Mouse (Mus musculus): Measurements from ENCODE around the gene Ephx1. TPM values are rescaled to one million over a fixed set of nuclear protein-coding genes. Genes with fewer than 3 reads are reported as not detected.
A peak's percentile ranks its signal among the peaks of the same experiment; 100 is the strongest.
"Not testable (repeated sequence)": the region's sequence is repeated elsewhere in the genome, so short reads cannot be mapped to it uniquely, and the experiment has no call there.

The Ephx1 gene
- polyA plus RNA-seq, 1 experiment from 2014 or later: 1.4 TPM

DNA sequence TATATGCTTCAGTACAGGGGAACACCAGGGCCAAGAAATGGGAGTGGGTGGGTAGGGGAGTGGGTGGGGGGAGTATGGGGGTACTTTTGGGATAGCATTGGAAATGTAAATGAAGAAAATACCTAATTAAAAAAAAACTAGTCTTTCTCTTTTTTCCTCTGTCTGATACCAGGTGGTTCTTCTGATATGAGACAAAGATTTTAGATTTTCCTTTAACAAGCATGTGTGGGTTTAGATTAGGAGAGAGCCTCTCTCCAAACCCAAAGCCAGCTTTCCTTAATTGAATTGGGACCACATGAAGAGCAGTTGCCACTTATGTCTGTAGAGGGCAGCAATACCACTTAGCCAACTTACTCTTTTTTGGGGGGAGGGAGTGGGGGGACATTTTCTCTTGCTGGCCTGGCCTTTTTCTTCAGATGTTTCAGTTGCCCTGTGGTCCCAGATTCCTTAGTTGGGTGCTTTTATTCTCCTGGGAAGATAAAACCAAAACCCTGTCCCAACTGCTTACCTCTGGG lies 28.7 kb upstream of the Ephx1 start:
- no peak overlapping the region for H3K27ac ChIP-seq (replicated peaks; ENCODE audit: low read depth, low read length)
- no peaks in the 10 kb centered on the region for H3K4me1 ChIP-seq (ENCODE audit: control insufficient read depth, insufficient read depth, low read length)
- ATAC-seq (replicated peaks; ENCODE audit: insufficient number of reproducible peaks, low FRiP score, low TSS enrichment, low read depth) (no peak), DNase-seq (ENCODE audit: low spot score) (peak; percentile 41)
- no peak overlapping the region for H3K4me3 ChIP-seq (ENCODE audit: low read depth, low read length)
- no peak overlapping the region for H3K9ac ChIP-seq (replicated peaks; ENCODE audit: low read length)
- no peaks in the 10 kb centered on the region for H3K36me3 ChIP-seq (replicated peaks; ENCODE audit: control insufficient read depth, insufficient read depth, low read depth, low read length)
- no peak overlapping the region for H3K4me2 ChIP-seq (ENCODE audit: low read depth, low read length)
- no peaks in the 10 kb centered on the region for H3K27me3 ChIP-seq (ENCODE audit: control insufficient read depth, insufficient read depth, low read length)
- no peaks in the 10 kb centered on the region for H3K9me3 ChIP-seq (replicated peaks; ENCODE audit: control insufficient read depth, low read length)

DNA sequence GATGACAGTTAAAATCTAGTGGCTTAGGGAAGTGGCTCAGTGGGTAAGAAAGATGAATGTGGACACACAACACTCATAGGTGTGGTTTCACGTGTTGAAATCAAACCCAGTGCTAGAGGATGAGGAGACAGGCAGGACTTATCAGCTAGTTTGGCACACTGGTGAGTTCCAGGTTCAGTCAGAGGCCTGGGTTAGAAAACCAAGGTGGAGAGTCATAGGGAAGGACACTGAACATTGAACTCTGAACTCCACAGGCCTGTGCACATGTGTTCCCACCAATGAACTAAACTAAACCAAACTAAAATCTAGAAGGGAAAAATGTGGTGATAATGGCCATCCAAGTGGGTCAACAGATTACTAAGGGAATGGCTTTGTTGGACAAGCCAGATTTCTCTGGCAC lies 26.8 kb upstream of the Ephx1 start:
- no peak for DNase-seq (ENCODE audit: low spot score)
- no peaks in the 10 kb centered on the region for H3K27me3 ChIP-seq (ENCODE audit: control insufficient read depth, insufficient read depth, low read length)
- no peaks in the 10 kb centered on the region for H3K9me3 ChIP-seq (replicated peaks; ENCODE audit: control insufficient read depth, low read length)
- H3K9ac ChIP-seq (replicated peaks; ENCODE audit: low read length): no peak overlapping the region
- 76% methylated on average over 1 of the region's 1 CpGs for WGBS
- ATAC-seq (replicated peaks; ENCODE audit: insufficient number of reproducible peaks, low FRiP score, low TSS enrichment, low read depth): no peak
- no peak overlapping the region for H3K27ac ChIP-seq (replicated peaks; ENCODE audit: low read depth, low read length)
- no peak overlapping the region for H3K4me2 ChIP-seq (ENCODE audit: low read depth, low read length)
- no peaks in the 10 kb centered on the region for H3K36me3 ChIP-seq (replicated peaks; ENCODE audit: control insufficient read depth, insufficient read depth, low read depth, low read length)
- H3K4me3 ChIP-seq (ENCODE audit: low read depth, low read length): no peak overlapping the region
- H3K4me1 ChIP-seq (ENCODE audit: control insufficient read depth, insufficient read depth, low read length): no peaks in the 10 kb centered on the region

DNA sequence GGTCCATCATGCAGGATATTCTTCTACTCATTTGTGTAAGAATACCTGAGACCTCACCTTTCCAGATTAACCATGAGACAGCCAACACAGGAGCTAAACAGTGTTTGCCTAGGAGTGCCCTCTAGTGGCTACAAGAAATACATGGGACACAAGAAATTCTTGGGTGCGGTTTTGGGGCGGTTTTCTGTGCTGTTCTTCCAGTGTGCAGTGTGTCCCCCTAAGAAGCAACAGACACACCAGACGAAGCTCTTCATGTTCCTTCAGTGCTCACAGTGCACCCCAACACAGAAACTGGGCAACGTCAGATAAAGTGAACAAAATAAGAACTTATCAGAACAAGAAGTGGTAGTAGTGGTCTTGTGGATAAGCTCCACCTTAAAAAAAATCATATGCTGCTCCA lies 18.9 kb upstream of the Ephx1 start:
- peak; percentile 67 for DNase-seq (ENCODE audit: low spot score)
- H3K4me3 ChIP-seq (ENCODE audit: low read depth, low read length): no peak overlapping the region
- H3K4me2 ChIP-seq (ENCODE audit: low read depth, low read length): no peak overlapping the region
- H3K9me3 ChIP-seq (replicated peaks; ENCODE audit: control insufficient read depth, low read length): no peaks in the 10 kb centered on the region
- H3K27me3 ChIP-seq (ENCODE audit: control insufficient read depth, insufficient read depth, low read length): no peaks in the 10 kb centered on the region
- no peaks in the 10 kb centered on the region for H3K4me1 ChIP-seq (ENCODE audit: control insufficient read depth, insufficient read depth, low read length)
- 19% methylated on average over 4 of the region's 4 CpGs for WGBS
- H3K27ac ChIP-seq (replicated peaks; ENCODE audit: low read depth, low read length): no peak overlapping the region
- no peaks in the 10 kb centered on the region for H3K36me3 ChIP-seq (replicated peaks; ENCODE audit: control insufficient read depth, insufficient read depth, low read depth, low read length)
- ATAC-seq (replicated peaks; ENCODE audit: insufficient number of reproducible peaks, low FRiP score, low TSS enrichment, low read depth): no peak
- no peak overlapping the region for H3K9ac ChIP-seq (replicated peaks; ENCODE audit: low read length)

DNA sequence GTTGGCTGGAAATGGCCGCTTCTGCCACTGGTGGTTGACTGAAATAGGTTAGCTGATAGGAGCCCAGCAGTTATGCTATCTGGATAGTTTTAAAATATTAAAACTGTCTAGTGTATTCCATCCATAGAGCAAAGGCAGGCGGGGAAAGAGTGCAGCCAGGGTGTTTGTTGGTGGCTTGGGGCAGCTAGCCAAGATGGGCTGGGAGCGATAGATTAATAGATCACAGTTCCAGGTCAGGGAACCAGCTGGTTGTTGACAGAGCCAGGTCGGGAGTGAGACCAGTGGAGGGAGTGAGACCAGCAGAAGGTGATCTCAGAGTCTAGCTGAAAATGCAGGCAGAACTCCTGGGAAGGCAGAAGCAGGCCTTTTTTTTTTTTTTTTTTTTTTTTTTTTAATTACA lies 16.9 kb upstream of the Ephx1 start:
- 70% methylated on average over 4 of the region's 4 CpGs for WGBS
- Histone ChIP-seq H3K9me3 (replicated peaks; ENCODE audit: control insufficient read depth, low read length) (no peaks in the 10 kb centered on the region), H3K27me3 (ENCODE audit: control insufficient read depth, insufficient read depth, low read length) (no peaks in the 10 kb centered on the region), H3K9ac (replicated peaks; ENCODE audit: low read length) (no peak overlapping the region), H3K27ac (replicated peaks; ENCODE audit: low read depth, low read length) (no peak overlapping the region), H3K4me3 (ENCODE audit: low read depth, low read length) (no peak overlapping the region), H3K36me3 (replicated peaks; ENCODE audit: control insufficient read depth, insufficient read depth, low read depth, low read length) (no peaks in the 10 kb centered on the region), H3K4me2 (ENCODE audit: low read depth, low read length) (no peak overlapping the region), H3K4me1 (ENCODE audit: control insufficient read depth, insufficient read depth, low read length) (no peaks in the 10 kb centered on the region)
- DNase-seq (ENCODE audit: low spot score) (no peak), ATAC-seq (replicated peaks; ENCODE audit: insufficient number of reproducible peaks, low FRiP score, low TSS enrichment, low read depth) (no peak)

DNA sequence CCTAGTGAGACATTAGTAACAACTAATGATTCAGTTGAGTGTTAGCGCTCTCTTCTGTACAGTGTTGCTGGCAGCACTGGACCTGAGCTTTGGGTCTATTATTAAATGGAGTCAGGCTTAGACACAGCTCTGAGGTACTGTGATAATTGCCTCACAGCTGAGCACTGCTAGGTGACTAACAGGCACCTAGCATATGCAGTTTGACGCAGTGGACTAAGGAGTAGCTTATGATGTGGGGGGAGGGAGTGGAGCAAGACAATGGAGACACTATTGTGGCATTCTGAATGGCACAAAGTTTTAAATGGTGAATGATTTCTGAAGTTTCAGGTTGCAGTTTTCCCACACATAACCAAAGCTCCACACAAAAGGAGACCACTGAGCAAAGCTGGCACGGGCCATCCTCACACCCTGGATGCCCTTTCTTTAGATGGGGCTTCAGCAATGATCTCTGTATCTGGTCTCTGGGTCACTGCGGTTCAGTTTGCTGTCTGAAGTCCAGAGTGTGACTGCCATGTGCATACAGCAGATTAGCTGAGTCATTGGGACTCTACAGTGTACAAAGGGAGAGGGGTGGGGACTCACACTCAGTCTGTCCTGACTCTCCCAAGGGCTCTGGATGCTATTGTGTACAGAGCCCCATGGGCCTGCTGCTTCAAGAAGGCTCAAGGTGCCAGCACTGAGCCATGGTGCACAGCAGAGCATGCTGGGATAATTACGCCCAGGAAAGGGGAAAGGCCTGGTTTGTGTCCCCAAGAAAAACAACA lies 14.5 kb upstream of the Ephx1 start:
- ATAC-seq (replicated peaks; ENCODE audit: insufficient number of reproducible peaks, low FRiP score, low TSS enrichment, low read depth); H3K9me3 ChIP-seq (replicated peaks; ENCODE audit: control insufficient read depth, low read length); H3K4me2 ChIP-seq (ENCODE audit: low read depth, low read length); DNase-seq (ENCODE audit: low spot score); H3K4me1 ChIP-seq (ENCODE audit: control insufficient read depth, insufficient read depth, low read length); H3K36me3 ChIP-seq (replicated peaks; ENCODE audit: control insufficient read depth, insufficient read depth, low read depth, low read length); H3K9ac ChIP-seq (replicated peaks; ENCODE audit: low read length); H3K27ac ChIP-seq (replicated peaks; ENCODE audit: low read depth, low read length); H3K27me3 ChIP-seq (ENCODE audit: control insufficient read depth, insufficient read depth, low read length); H3K4me3 ChIP-seq (ENCODE audit: low read depth, low read length): not testable (repeated sequence)
- 83% methylated on average over 5 of the region's 5 CpGs for WGBS

DNA sequence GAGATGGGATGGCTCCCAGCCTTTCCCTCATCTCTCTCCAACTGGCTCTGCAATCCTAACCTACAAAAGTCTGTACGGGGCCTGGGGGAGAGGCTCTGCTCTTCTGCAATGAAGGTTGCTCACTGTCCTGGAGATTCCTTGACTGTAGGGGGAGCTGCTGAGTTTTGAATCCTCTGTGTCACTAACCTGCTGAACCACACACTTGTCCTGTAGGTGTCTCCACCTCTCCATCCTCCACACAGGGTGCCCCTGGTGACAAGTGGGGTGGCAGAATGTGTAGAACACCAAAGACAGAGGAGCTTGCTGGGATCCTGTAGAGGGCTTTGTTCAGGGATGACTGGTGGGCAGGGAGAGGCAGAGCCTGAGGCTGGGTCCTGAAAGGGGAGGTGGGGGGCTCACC lies 1.6 kb upstream of the Ephx1 start:
- Histone ChIP-seq H3K36me3 (replicated peaks; ENCODE audit: control insufficient read depth, insufficient read depth, low read depth, low read length) (no peaks in the 10 kb centered on the region), H3K4me1 (ENCODE audit: control insufficient read depth, insufficient read depth, low read length) (no peaks in the 10 kb centered on the region; the same call in 1 of the 2 replicates), H3K9me3 (replicated peaks; ENCODE audit: control insufficient read depth, low read length) (no peaks in the 10 kb centered on the region), H3K4me3 (ENCODE audit: low read depth, low read length) (no peak overlapping the region), H3K4me2 (ENCODE audit: low read depth, low read length) (no peak overlapping the region), H3K27ac (replicated peaks; ENCODE audit: low read depth, low read length) (no peak overlapping the region), H3K27me3 (ENCODE audit: control insufficient read depth, insufficient read depth, low read length) (peaks cover 2% of the 10 kb centered on the region; the same call in 1 of the 2 replicates), H3K9ac (replicated peaks; ENCODE audit: low read length) (no peak overlapping the region)
- WGBS: 14% methylated on average over 1 of the region's 1 CpGs
- DNase-seq (ENCODE audit: low spot score): peak; percentile 75
- 0 out of 2 replicates have a peak, but pooled peaks have one; percentile 29 for ATAC-seq (replicated peaks; ENCODE audit: insufficient number of reproducible peaks, low FRiP score, low TSS enrichment, low read depth)

DNA sequence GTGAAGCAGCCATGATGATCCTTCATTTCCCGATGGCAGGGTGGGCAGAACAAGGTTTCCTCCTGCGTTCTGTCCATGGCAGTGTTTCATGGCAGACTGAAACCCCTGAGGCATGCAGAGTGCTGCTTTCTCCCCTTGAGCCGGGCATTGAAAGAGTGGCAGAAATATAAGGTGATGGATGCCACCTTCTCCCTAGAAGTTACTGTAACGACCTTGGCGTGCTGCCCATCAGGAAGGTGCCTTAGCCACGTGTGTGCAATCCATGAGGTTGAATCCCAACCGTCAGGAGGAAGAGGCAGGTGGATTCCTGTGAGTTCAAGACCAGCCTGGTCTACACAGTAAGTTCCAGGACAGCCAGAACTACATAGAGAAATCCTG lies 773 bp upstream of the Ephx1 start:
- WGBS: 68% methylated on average over 7 of the region's 7 CpGs
- no peaks in the 10 kb centered on the region for H3K9me3 ChIP-seq (replicated peaks; ENCODE audit: control insufficient read depth, low read length)
- H3K4me3 ChIP-seq (ENCODE audit: low read depth, low read length): no peak overlapping the region

DNA sequence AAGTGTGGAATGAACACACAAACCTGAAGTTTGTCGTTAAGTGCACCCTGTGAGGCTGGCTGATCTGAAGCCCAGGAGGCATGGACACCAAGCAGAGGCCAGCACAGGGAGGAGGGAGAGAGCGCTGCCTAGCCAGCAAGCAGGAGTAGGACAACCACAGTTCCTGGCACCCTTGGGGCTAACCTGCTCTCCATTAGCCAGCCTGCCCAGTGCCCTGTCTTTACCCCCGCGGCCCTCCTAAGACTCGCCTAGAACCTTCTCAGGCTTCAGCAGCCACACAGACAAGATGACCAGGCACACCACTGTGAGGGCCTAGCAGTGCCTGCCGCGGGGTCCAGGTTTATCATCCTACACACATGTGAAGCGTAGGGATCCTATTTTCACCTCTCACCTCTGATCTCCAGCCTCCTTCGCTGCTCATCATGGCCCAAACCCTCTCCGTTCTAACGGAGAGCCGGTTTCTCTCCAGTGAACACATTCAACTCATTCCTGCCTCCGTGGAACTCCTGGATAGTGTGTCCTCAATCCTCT lies 2.7 kb downstream of the Ephx1 start:
- no peak for ATAC-seq (replicated peaks; ENCODE audit: insufficient number of reproducible peaks, low FRiP score, low TSS enrichment, low read depth)
- no peak overlapping the region for H3K4me3 ChIP-seq (ENCODE audit: low read depth, low read length)
- no peak overlapping the region for H3K4me2 ChIP-seq (ENCODE audit: low read depth, low read length)

More for the DNA sequence above, 773 bp upstream of the Ephx1 start:
- peaks cover 2% of the 10 kb centered on the region; the same call in 1 of the 2 replicates for H3K27me3 ChIP-seq (ENCODE audit: control insufficient read depth, insufficient read depth, low read length)
- H3K4me1 ChIP-seq (ENCODE audit: control insufficient read depth, insufficient read depth, low read length): no peaks in the 10 kb centered on the region; the same call in 1 of the 2 replicates
- no peaks in the 10 kb centered on the region for H3K36me3 ChIP-seq (replicated peaks; ENCODE audit: control insufficient read depth, insufficient read depth, low read depth, low read length)
- H3K4me2 ChIP-seq (ENCODE audit: low read depth, low read length): no peak overlapping the region
- no peak overlapping the region for H3K27ac ChIP-seq (replicated peaks; ENCODE audit: low read depth, low read length)
- DNase-seq (ENCODE audit: low spot score) (no peak), ATAC-seq (replicated peaks; ENCODE audit: insufficient number of reproducible peaks, low FRiP score, low TSS enrichment, low read depth) (no peak)
- no peak overlapping the region for H3K9ac ChIP-seq (replicated peaks; ENCODE audit: low read length)

More for the DNA sequence above, 2.7 kb downstream of the Ephx1 start:
- Histone ChIP-seq H3K36me3 (replicated peaks; ENCODE audit: control insufficient read depth, insufficient read depth, low read depth, low read length) (no peaks in the 10 kb centered on the region), H3K4me1 (ENCODE audit: control insufficient read depth, insufficient read depth, low read length) (no peaks in the 10 kb centered on the region; the same call in 1 of the 2 replicates), H3K27ac (replicated peaks; ENCODE audit: low read depth, low read length) (no peak overlapping the region), H3K9me3 (replicated peaks; ENCODE audit: control insufficient read depth, low read length) (no peaks in the 10 kb centered on the region), H3K9ac (replicated peaks; ENCODE audit: low read length) (no peak overlapping the region), H3K27me3 (ENCODE audit: control insufficient read depth, insufficient read depth, low read length) (peaks cover 2% of the 10 kb centered on the region; the same call in 1 of the 2 replicates)
- no peak for DNase-seq (ENCODE audit: low spot score)
- 66% methylated on average over 13 of the region's 13 CpGs for WGBS

All from embryonic facial prominence, embryonic 11.5 days (tissue).